Mouse (Mus musculus): ENCODE measurements around the gene Cckar.

DNA sequence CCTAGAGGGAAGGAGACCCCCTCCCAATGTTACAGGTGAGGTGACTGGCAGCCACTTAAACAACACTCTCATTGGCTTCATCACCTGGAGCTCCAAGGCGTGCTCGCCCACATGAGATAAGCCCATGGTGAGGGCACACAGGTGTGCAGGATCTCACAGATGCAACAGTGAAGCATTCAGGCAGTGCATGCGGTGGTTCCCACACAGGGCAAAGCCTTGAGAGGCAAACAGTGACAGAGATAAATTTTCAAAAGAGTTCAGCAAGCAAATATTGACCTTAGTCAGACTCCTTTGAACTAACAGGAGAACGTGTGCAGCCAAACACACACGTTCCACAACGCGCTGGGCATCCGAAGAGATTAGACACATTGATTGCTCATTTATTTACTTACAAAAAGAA is 30.8 kb downstream of the Cckar start:
- TF ChIP-seq EP300 (optimal IDR thresholded peaks at IDR 0.05), result no peak
- no peak for TF ChIP-seq CTCF (IDR thresholded peaks at IDR 0.05; ENCODE audit: low read depth)

Measured in stomach, postnatal 0 days (tissue).